Mouse (Mus musculus) layer of hippocampus, adult 9-11 months (tissue): ENCODE results near the gene Serinc3.

Source experiments
- DNase-seq: peaks from one replicate; pipeline ENCODE4 v3.0.0; 2022

Gene Serinc3

GRCm38 (mm10) chr2:163592084-163592483 lies 52.8 kb downstream of the Serinc3 start:
- no peak for DNase-seq

GRCm38 (mm10) chr2:163590996-163591395 lies 53.9 kb downstream of the Serinc3 start:
- no peak for DNase-seq

DNA sequence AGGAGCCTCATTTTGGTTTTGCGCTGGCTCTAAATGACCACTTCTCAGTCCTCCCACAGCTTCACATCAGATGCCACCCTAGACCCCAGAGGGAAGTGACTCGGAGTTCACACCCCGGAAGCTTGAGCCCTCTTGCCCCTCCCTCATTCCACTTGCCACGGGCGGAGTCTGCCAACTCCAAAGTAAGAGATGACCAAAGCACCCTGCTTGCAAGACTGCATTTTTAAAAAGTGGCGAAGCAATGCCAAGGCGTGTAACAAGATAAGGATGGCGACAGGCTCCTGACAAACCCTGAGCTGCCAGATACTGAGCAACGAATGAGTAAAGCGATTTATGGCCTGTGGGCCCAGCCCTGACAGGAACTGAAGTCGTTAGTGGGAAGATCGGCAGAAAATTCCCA lies 54.7 kb downstream of the Serinc3 start:
- DNase-seq, result no peak

DNA sequence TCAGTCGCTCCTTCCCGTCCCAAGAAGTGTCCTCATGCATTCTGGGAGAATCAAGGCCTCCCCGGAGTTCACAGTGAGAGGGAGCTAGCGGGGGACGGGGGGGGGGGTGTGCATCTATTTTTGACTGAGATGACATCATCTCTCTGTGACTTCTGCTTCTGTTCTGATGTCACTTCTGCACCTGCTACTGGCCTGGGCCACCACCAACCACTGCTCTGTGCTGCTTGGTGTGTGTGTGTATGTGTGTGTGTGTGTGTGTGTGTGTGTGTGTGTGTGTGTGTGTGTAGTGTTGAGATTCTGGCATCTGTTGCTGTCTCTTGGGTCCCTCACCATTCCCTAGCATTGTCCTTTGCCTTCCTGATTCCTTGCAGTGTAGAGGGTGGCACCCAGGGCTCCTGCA lies 57.4 kb downstream of the Serinc3 start:
- no peak for DNase-seq

- DNase-seq, result no peak
These were observed 58.3 kb downstream of the Serinc3 start for GRCm38 (mm10) chr2:163586384-163587261.

DNA sequence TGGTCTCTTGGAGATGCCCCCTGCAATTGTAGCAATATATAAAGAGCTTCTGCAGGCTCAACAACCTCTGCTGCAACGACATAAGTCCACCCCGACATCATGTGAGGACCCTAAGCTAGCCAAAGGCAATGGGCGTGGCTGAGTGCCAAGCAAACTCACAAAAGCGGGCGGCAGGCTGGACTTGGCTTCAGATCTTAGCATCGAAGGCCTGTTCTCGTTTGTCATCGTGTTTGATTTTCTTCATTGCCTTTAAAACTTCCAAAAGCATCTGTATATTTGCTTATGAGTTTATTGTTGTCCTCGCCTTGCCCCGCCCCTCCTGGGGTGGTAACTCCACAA lies 60.9 kb downstream of the Serinc3 start:
- no peak for DNase-seq

DNA sequence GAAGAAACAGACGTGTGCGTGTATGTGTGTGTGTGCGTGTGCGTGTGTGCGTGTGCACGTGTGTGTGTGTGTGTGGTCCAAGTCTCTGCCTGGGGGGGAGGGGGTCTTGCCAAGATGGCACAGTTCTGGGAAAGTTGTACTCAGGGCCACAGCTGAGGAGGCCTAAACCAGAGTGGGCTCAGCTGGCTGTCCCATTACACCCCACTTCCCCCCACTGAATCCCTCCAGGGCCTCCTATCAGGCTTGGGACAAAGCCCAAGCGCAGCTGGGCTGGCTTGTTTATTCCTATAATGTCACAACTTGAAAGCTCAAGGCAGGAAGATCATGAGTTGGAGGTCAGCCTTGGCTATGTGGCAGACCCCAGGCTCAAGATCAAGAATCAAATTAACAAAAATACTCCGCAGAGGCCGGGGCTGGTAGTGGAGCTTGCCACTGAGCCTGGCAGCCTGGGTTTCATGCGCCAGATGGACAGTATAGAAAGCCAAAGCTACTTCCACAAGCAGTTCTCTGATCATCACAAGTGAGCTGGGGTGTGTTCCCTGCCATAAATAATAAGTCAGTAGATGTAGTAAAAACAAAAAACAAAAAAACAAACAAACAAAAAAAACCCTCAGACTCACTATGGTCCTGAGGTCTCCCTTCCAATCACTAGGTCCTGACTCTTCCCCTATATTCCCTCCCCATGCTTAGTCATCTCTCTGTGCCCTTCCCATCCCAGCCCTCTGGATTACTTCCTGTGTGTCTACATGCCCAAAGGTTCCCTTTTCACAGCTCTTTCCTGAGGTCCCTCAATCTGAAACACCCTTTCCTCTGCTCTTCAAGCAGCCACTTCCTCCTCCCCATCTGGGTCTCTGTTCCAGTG lies 61.5 kb downstream of the Serinc3 start:
- DNase-seq, result no peak

GRCm38 (mm10) chr2:163580069-163580945 lies 64.6 kb downstream of the Serinc3 start:
- DNase-seq, result no peak

- DNase-seq, result no peak
These were observed 66.9 kb downstream of the Serinc3 start for GRCm38 (mm10) chr2:163577986-163578385.

GRCm38 (mm10) chr2:163575248-163575647 lies 69.7 kb downstream of the Serinc3 start:
- DNase-seq, result no peak

DNA sequence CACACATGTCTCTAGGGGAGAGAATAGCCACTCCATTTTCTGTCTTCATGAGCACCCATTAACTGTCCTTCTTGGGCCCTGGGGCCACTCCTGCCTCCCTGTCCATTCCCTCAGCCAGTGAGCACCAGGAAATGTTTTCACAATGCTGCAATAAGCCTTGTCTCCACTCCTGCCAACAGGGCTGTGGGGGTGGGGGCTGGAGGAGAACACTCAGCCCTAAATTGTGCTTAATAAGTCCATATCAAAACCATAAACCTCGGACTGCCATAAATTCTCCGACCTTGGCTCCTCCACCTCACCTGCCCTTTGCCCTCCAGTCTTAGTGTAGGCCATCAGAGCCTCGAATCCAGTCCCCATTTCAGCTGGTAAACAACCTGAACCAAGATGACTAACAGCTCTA lies 70.6 kb downstream of the Serinc3 start:
- no peak for DNase-seq
